Mouse (Mus musculus) neural tube, postnatal 0 days (tissue): ENCODE measurements around the gene Tomm70a. TPM values are rescaled to one million over a fixed set of nuclear protein-coding genes. Genes with fewer than 3 reads are reported as not detected.

Source experiments
- polyA plus RNA-seq: library from polyadenylated mRNA; unstranded; fragments of >200 nt; fragmentation: Nextera tagmentation; extraction: Ambion mirVana; gene quantifications from 2 replicates; pipeline ENCODE4 v1.2.1, GENCODE M21; 2015

The Tomm70a gene
- polyA plus RNA-seq = 63.3 and 63.8 TPM in 2 replicates

DNA sequence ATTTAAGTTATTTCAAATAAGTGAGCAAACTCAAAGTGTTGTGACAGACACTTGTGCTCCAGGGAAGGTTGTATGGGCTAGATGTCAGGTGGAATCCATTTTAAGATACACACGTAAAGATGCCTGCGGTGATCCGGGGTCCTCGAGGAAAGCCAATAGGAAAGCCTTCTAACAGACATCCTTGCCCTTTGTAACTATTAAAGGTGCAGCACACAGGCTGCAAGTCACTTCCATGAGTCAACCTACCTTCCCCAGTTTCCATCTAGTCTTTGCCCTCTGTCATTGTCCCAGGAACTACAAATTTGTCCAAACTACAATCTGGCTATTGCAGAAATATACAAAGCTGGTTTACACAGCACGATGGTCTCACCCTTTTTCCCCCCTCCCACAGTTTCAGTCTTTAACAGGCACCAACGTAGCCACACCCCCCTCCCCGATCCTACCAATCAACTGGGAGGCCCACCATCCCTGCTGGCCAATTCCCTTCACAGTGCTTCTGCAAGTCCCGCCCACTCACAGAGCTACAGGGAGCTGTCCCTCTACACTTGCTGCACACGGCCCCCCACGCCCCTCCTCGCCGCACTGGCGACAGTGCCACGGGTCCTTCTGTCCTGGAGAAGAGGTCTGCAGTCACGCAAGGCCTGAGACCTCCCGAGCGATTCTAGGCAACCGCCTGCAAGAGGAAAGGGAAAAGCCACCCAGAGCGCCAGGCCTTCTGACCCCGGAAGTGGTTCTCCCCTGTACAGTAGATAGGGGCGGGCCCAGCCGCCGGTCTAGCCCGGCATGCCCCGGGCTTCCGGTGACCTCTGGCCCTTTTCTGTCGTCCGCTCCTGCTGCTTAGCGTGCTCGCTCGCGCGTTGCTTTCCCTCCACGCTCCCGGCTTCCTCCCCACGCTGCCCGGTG is at the start of gene Tomm70a:
Gene Tomm70a (plus strand): TSS at position 791 of the 903 bp plus-strand sequence.

GRCm38 (mm10) chr16:57166611-57167513 is 45.4 kb downstream of the Tomm70a start, which contains the start of gene Nit2:
Nit2 (minus strand) TSS chr16:57167341.

Other genes with a start within 250 kb of the Tomm70a start
- 4.7 and 5.3 TPM in 2 replicates for gene Tmem45a, start 235.5 kb upstream of the Tomm70a start, polyA plus RNA-seq
- 0.49 and 0.61 TPM in 2 replicates for gene Lnp1, start 193.6 kb upstream of the Tomm70a start, polyA plus RNA-seq
- 0.13 and 0.15 TPM in 2 replicates for gene Tmem45a2, start 50.3 kb upstream of the Tomm70a start, polyA plus RNA-seq
- 68.9 and 73.2 TPM in 2 replicates for gene Nit2, start 45.6 kb downstream of the Tomm70a start, polyA plus RNA-seq
- gene Tbc1d23, start 109.8 kb downstream of the Tomm70a start, polyA plus RNA-seq = 28.5 and 29.8 TPM in 2 replicates
- gene Tmem30c, start 171.2 kb downstream of the Tomm70a start, polyA plus RNA-seq = 0.12 and 0.22 TPM in 2 replicates
- gene Filip1l, start 231.4 kb downstream of the Tomm70a start, polyA plus RNA-seq = 2.7 and 3.2 TPM in 2 replicates